Mouse (Mus musculus) small intestine, adult 2 months (tissue): ENCODE results near the gene Paf1.
"Not testable (repeated sequence)": the region's sequence is repeated elsewhere in the genome, so short reads cannot be mapped to it uniquely, and the experiment has no call there.

Experiments used
- CTCF ChIP-seq: fragments of 200-500 bp; IDR thresholded peaks from 2 replicates; pipeline ENCODE4 v1.5.1; 2012; ENCODE audit warnings: low read depth, mild to moderate bottlenecking, control low read depth, inconsistent platforms, low read length, moderate library complexity, mixed read lengths; ENCODE audit not compliant: insufficient replicate concordance, insufficient read length; ENCODE audit errors: extremely low read depth
- POLR2A ChIP-seq: fragments of 200-500 bp; IDR thresholded peaks from 2 replicates; pipeline ENCODE4 v1.6.1; 2012; ENCODE audit warnings: low read depth, mild to moderate bottlenecking, control low read depth, inconsistent platforms, low read length, moderate library complexity

DNA sequence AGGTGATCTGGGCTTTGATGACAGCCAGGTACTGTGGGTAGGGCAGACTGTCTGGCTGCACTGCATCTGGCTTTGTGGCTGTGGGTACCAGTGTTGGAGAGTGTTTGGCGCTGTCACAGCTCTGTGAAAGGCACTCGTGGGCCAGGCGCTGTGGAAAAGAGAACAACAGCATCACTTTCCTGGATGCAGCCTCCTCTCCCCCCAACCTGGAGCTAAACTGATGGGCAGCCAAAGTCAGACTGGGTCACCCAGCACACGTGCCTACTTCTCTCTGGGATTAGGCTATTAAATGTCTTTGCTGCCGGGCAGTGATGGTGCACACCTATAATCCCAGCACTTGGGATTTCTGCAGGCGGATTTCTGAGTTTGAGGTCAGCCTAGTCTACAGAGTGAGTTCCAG lies 5.9 kb upstream of the Paf1 start:
- TF ChIP-seq CTCF, POLR2A: not testable (repeated sequence)
